Mouse (Mus musculus) ovary, postnatal 36 days (tissue): ENCODE measurements around the gene Dus3l.

Source experiments
- DNase-seq: peaks from one replicate; pipeline ENCODE4 v3.0.0; 2022; ENCODE audit warnings: low spot score, mixed read lengths

Gene Dus3l

DNA sequence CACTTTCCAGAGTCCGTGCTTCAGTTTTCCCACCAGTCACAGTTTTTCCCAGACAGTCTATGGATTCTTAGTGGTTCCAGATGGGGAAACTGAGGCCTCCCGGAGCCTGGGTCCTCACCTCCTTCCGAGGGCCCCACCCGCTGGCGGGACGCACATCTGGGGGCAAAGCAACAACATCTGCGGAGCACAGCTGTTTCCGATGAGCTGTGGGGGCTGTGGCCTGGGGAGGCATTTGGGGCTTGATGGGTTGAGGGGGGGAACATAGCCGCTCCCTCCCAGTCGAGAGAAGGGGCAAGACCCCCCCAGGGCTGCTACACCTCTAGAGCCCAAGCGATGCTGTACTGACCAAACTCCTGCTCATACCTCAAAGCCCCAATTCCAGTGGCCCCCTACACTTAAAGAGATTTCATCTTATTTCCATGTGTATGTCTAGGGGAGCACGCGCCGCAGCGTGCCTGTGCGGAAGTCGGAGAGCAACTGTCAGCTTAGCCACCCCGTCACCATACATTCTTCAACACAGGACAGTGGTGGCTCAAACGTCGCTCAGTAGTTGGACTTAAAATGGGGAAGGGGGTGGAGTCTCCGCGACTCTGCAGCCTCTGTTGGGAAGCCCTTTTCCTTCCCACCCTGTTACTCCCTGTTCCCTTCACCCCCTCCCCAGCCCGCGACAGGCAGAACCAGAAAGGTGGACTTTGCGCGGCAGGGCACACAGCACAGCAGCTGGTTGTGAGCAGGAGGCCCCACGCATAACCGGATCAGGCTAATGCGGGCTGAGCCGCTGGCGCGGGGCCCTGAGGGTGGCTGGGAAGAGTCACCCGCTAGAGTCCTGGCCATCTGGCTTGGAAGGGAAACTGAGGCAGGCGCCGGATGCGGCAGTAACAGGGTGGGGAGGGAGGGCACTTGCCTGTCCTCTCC, 10.0 kb upstream of the Dus3l start:
- DNase-seq: no peak

GRCm38 (mm10) chr17:56756703-56757399, 7.7 kb upstream of the Dus3l start:
- peak; percentile 50 for DNase-seq

GRCm38 (mm10) chr17:56757416-56758123, 7.0 kb upstream of the Dus3l start, which contains the start of gene Nrtn:
Gene Nrtn, minus strand, starts transcription at chr17:56757530.
- peak; percentile 93 for DNase-seq

DNA sequence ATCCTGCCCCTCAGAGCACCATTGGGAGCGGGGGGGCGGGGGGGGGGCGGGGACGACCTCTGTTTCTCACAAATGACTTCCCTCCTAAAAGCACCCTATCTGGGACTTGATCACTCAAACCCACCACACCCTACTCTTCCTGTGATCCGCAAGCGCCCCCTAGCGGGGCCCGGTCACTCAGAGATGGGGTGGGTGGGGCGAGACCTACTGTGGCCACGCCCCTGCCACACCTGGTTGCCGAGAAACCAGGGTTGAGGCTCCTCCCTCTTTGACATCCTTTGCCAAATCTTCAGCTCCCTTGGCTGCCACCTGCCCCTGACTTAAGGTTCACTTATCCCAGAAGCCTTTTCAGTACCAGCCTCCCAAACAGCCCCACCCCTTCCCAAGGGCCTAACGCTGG, 6.4 kb upstream of the Dus3l start:
- DNase-seq: peak; percentile 74

GRCm38 (mm10) chr17:56759261-56759660, 5.3 kb upstream of the Dus3l start:
- DNase-seq: peak; percentile 7

DNA sequence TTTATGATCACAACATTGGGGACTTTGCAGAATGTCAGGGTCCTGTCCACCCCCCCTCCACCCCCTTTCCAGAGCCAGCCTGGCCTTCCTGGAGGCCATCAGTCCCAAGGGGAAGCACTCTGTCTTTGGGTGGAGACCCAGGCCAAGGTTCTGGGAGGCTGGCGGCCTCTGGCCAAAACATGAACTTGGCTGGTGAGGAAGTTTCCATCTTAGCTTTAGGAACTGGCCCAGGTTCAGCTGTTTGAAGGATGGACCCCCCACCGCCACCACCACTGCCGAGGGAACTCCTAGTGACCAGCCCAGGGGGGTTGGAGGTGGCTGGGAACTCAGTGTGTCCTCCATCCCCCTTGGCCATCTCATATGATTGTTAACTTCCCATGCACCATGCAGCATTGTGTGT, 3.5 kb upstream of the Dus3l start:
- no peak for DNase-seq

DNA sequence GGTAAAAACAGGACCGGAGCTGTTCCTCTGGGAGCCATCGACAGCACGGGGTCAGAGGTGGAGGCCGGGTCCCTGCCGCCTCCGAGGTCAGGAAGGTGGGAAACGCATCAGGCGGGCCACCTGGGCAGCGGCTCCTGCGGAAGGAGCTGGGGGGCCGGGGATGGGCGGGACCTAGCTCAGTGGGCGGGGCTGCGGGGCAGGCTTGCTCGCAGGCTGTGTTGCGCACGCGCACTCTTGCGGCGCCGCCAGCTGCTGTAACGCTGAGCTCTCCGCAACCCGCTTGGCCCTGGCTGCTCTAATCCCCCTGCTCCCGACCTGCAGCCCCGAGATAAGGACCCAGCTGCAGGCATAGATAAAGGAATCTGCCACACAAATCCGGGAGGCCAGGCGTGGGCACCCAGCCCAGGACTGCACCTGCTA, 2.6 kb upstream of the Dus3l start:
- DNase-seq: peak; percentile 90

- DNase-seq: no peak
Measured at GRCm38 (mm10) chr17:56762769-56763731, 1.5 kb upstream of the Dus3l start.

GRCm38 (mm10) chr17:56763741-56764250, 761 bp upstream of the Dus3l start:
- no peak for DNase-seq

GRCm38 (mm10) chr17:56765431-56765830, 874 bp downstream of the Dus3l start:
- DNase-seq: no peak

GRCm38 (mm10) chr17:56766631-56767405, 2.3 kb downstream of the Dus3l start:
- DNase-seq: no peak

GRCm38 (mm10) chr17:56767531-56768135, 3.1 kb downstream of the Dus3l start:
- DNase-seq: no peak

DNA sequence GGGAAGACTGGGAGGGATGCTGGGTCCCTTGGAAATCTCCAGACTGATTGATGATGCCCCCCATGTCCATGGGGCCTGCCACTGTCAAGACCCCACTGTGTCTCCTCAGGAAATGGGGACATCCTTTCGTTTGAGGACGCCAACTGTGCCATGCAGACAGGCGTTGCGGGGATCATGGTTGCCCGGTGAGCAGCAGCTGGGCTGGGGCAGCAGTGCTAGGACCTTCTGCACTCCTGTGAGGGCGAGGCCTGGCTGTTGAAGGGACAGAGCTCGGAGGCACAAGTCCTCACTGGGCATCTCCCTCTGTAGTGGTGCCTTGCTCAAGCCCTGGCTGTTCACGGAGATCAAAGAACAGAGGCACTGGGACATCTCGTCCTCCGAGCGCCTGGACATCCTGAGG, 4.4 kb downstream of the Dus3l start:
- no peak for DNase-seq

DNA sequence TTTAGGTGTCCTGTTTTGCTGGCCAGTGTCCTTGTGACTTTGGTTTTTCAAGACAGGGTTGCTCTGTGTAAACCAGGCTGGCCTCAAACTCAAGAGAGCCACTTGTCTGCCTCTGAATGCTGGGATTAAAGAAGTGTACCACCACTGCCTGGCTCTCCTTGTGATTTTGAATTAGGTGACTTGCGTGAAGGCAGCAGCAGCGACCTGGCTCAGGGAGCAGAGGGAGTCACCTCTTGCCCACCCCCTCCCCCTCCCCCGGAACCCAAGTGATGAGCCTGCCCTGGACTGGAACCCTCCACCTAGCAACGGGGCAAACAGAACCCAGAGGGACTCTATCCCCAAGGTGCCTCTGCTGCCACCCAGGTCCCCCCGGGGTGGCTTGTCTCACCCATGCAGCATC, 5.4 kb downstream of the Dus3l start, which contains the start of gene Prr22:
Gene Prr22, plus strand, starts transcription at position 301 of the 400 bp plus-strand sequence.
- no peak for DNase-seq

DNA sequence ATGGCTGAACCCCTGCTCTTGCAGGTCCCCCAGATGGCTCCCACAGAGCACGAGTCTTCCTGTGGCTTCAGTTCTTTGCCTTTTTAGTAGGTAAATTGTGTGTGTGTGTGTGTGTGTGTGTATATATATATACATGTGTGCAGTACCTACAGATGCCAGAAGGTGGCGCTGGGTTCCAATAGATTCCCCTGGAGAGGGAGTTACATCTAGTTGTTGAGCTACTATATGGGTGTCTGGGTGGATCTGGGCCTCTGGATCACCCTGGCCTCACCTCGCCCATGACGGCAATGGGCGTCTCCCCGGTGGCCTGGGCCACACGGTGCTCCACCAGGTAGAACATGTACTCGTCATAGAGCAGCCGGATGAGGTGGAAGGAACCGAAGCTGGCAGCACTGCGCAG, 13.0 kb downstream of the Dus3l start:
- DNase-seq: no peak

GRCm38 (mm10) chr17:56778779-56779362, 14.3 kb downstream of the Dus3l start:
- DNase-seq: no peak

- DNase-seq: no peak
Measured at GRCm38 (mm10) chr17:56780291-56780978, 15.9 kb downstream of the Dus3l start.

DNA sequence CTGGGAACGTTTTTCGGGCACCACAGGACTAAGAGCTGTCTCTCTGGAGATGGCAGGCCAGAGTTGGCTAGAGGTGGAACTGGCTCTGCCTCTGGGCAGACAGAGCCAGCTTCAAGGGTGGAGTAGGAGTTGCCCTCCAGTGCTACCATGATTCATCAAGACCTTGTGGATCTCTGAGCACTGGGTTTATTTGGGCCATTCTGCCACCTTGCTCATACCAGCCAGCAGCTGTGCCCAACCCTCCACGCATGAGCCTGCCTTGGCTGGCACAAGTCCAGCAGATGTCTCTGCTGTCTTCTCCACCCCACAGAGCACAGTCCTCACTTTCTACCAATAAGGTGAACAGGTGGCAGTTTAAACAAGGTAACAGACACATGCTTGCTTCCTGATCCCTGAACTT, 24.3 kb downstream of the Dus3l start:
- DNase-seq: no peak

GRCm38 (mm10) chr17:56789286-56789685, 24.7 kb downstream of the Dus3l start:
- no peak for DNase-seq
